Comparison of ENCODE assay signal across 10 mouse cellular contexts in genomic region chrX:140280016-140280415, GRCm38 (mm10).
DNase-seq lines count a peak whose midpoint lies in the region; ATAC-seq lines count a peak whose summit lies in the region.
"Had no signal": no experiment of that assay in that cellular context is flagged by ENCODE, and none has a peak within 500 bp of the region (broad histone marks: within the 10 kb centered on the region; RNA-seq: fewer than 3 reads in every experiment).

No protein-coding gene starts in this region.

- no peak overlapping the region for H3K9ac ChIP-seq in forebrain, embryonic 14.5 days (ENCODE audit: low read length)
- H3K9ac ChIP-seq in neural tube, embryonic 13.5 days: peak overlapping the region; percentile 50

- H3K4me3 ChIP-seq in forebrain, embryonic 14.5 days (ENCODE audit: low read depth, low read length): no peak overlapping the region
- peak overlapping the region; percentile 18 for H3K4me3 ChIP-seq in neural tube, embryonic 13.5 days

- WGBS in forebrain, embryonic 14.5 days: 21% methylated on average over 12 of the region's 12 CpGs
- 25% methylated on average over 12 of the region's 12 CpGs for WGBS in neural tube, embryonic 13.5 days

- peaks cover 17% of the 10 kb centered on the region for H3K27me3 ChIP-seq in forebrain, embryonic 14.5 days (replicated peaks; ENCODE audit: control insufficient read depth, insufficient read depth, low read length)
- H3K27me3 ChIP-seq in neural tube, embryonic 13.5 days: peaks cover 70% of the 10 kb centered on the region

- no peak overlapping the region for H3K27ac ChIP-seq in forebrain, embryonic 14.5 days (ENCODE audit: low read depth, low read length)
- H3K27ac ChIP-seq in neural tube, embryonic 13.5 days (replicated peaks): no peak overlapping the region

- no peaks in the 10 kb centered on the region for H3K9me3 ChIP-seq in forebrain, embryonic 14.5 days (replicated peaks; ENCODE audit: control insufficient read depth, low read length)
- H3K9me3 ChIP-seq in neural tube, embryonic 13.5 days: no peaks in the 10 kb centered on the region

- no peaks in the 10 kb centered on the region for H3K4me1 ChIP-seq in forebrain, embryonic 14.5 days (ENCODE audit: control insufficient read depth, insufficient read depth, low read length)
- no peaks in the 10 kb centered on the region; the same call in 1 of the 2 replicates for H3K4me1 ChIP-seq in neural tube, embryonic 13.5 days (replicated peaks)

- DNase-seq in cerebellum, postnatal 10 days: peak; percentile 41 to 42
- DNase-seq in cerebellum, adult 18-20 months: no peak
- DNase-seq in left cerebral cortex, postnatal 4 days: peak; percentile 23
- no peak for DNase-seq in left cerebral cortex, adult 8-10 months (ENCODE audit: low spot score in 2 of 2)
- peak; percentile 38 for DNase-seq in forebrain, embryonic 14.5 days (ENCODE audit: low spot score)
- DNase-seq in adrenal gland, postnatal 14 days: no peak
- DNase-seq in gastrocnemius, adult 18-20 months (ENCODE audit: low spot score): no peak
- DNase-seq: adrenal gland, postnatal 25 days; thymus, postnatal 36 days had no signal

- H3K36me3 ChIP-seq in forebrain, embryonic 14.5 days (ENCODE audit: control insufficient read depth, insufficient read depth, low read length): no peaks in the 10 kb centered on the region
- no peaks in the 10 kb centered on the region for H3K36me3 ChIP-seq in neural tube, embryonic 13.5 days

- H3K4me2 ChIP-seq in forebrain, embryonic 14.5 days (ENCODE audit: low read length): peak overlapping the region; percentile 18
- peak overlapping the region; percentile 59 for H3K4me2 ChIP-seq in neural tube, embryonic 13.5 days

- intact Hi-C loops in left cerebral cortex, postnatal 4 days (cut with DNase I): no loop called here

- peak; percentile 19; the same call in 1 of the 2 replicates for ATAC-seq in forebrain, embryonic 14.5 days
- no peak for ATAC-seq in neural tube, embryonic 13.5 days (ENCODE audit: low read depth)

Comparison
In these comparisons a context has a peak if more than half of its experiments do, and no peak if none do; other contexts are left out.
1. DNase-seq: peak in cerebellum, postnatal 10 days (2 of 2), left cerebral cortex, postnatal 4 days (single experiment) and forebrain, embryonic 14.5 days (single experiment); none in cerebellum, adult 18-20 months (0 of 2), left cerebral cortex, adult 8-10 months (0 of 2), adrenal gland, postnatal 14 days (single experiment) and gastrocnemius, adult 18-20 months (single experiment).